Mouse (Mus musculus) CD4-positive naive resting alpha-beta T cell, adult 57 days (primary cell): ENCODE results near the gene Esp3. TPM values are rescaled to one million over a fixed set of nuclear protein-coding genes. Genes with fewer than 3 reads are reported as not detected.

ENCODE experiments used
- total RNA-seq: library from RNA; stranded (reverse); gene quantifications from one replicate; pipeline ENCODE4 v1.2.4, GENCODE M21; 2023

Esp3 gene
- total RNA-seq = not detected

GRCm38 (mm10) chr17:40631775-40632174, at the start of gene Esp3:
Gene Esp3, plus strand, starts transcription at chr17:40632075.

GRCm38 (mm10) chr17:40598294-40598693, 33.6 kb upstream of the Esp3 start, which contains the start of gene Esp4:
Gene Esp4, plus strand, starts transcription at chr17:40598594.

Other genes with a start within 250 kb of the Esp3 start
- gene Esp8, start 112.1 kb upstream of the Esp3 start, total RNA-seq = not detected
- gene Esp6, start 70.6 kb upstream of the Esp3 start, total RNA-seq = not detected
- not detected for gene Esp4, start 33.5 kb upstream of the Esp3 start, total RNA-seq
- not detected for gene Esp1, start 95.0 kb downstream of the Esp3 start, total RNA-seq
- gene Crisp2, start 174.9 kb downstream of the Esp3 start, total RNA-seq = not detected
- gene Rhag, start 179.1 kb downstream of the Esp3 start, total RNA-seq = not detected
- not detected for gene 9130008F23Rik, start 248.5 kb downstream of the Esp3 start, total RNA-seq